Mouse (Mus musculus): Measurements from ENCODE around the gene Lrmda.
A peak's percentile ranks its signal among the peaks of the same experiment; 100 is the strongest.

Gene Lrmda

DNA sequence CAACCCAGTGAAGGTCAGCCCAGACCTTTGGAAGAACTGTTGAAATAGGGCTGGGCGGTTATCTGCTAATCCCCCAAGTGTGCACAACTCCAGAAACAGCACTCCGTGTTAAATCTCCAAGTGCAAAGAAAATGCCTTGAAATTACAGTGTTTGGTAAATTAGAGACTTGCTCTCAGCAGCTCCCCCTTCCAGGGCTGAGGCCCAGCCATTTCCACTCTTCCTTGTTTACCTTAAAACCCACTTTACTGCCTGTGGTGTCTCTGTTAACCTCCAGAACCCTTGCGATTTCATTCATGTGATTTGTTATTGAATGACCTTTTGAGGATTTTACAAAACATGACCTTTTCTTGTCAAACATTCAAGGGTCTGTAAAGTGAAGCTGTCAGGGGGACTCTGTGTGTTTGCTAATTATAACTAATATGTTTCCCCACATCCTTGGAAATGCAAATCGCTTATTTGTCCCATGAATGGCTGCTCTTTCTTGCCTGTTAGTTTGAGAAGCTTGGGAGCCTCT, 136.1 kb downstream of the Lrmda start:
- no peak for DNase-seq (ENCODE audit: extremely low read depth, low read depth)

DNA sequence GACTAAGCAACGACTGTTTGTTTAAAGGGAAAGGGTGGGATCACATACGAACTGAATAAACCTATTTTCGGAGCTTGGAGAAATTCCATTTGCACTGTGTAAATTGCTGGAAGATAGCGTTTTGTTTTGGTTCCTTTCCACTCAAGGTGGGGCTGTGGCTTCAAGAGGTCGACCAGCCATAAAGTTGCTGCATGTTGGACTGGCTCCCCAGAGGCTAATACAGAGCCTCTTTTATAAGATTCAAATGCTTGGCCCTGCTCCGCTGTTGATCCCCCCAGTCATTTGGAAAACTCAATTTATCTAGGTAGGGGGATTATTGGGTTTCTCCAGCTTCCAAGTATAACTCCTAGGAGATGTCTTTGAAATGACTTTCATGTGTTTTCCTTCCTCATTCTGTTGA, 137.5 kb downstream of the Lrmda start:
- no peak for DNase-seq (ENCODE audit: extremely low read depth, low read depth)

DNA sequence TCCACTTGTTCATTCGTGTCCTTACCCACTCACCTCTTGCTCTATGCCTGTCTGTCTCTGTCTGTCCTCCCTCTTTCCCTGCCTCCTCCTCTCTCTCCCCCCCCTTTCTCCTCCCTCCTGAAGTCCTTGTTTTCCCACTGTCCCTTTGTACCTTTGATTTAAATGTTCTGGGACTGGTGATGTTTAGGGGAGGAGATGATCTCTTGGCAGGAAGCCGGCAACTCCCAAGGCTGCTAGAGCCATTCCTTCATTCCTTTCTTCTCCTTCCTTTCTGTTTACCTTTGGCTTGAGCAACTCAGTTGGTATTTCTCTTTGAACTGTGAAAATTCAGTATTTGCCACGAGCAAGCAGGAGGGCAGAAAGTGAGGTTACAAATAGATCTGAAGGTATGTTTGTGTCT, 141.9 kb downstream of the Lrmda start:
- no peak for DNase-seq (ENCODE audit: extremely low read depth, low read depth)

DNA sequence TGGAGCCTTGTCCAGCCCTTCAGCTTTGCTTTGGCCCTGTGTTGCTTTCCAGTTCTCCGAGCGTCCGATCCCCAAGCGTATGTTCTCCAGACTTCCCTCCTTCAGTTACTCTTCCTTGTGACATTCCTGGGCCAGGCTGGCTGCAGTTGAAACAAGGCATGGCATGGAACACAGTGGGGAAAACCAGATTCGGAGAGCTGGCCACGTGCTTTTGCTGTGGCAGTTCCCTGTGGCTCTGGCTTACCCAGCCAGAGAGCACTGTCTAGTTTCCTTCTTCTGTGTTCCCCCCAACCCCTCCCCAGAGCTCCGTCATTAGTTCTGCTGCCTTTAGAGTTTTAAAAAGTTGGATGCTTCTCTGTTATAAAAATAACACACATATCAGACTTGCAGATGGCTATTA, 147.8 kb downstream of the Lrmda start:
- DNase-seq (ENCODE audit: extremely low read depth, low read depth): no peak

DNA sequence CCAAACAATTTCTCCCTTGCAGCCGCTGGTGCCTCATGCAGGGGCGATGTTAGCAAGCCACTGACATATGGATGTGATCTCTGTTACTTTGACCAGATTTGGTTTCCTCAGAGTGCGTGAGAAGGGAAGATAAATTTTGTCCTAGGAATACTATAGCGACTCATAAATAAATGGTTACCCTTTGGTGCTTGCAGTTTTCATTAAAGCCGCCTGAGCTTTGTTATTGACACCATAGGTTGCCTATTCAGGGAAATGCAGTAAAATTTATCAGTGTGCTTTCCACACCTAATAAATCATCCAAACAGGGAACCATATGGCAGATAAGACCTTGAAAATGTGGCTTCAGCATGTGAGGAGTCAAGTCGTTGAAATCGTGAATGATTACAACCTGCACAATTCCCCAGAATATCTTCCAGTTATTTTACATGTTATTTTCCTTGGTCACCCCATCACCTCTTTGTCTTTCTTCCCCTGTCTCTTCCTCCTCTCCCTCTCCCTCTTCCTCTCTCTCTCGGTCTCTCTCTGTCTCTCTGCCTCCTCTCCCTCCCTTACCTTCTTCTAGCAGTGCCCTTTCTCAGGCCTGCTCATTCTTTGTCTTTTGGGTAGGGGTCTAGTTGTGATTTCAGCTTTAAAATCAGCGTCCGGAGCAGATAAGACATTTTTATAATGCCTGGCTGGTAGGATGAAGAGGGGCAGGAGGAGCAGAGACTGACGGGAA, 148.7 kb downstream of the Lrmda start:
- no peak for DNase-seq (ENCODE audit: extremely low read depth, low read depth)

DNA sequence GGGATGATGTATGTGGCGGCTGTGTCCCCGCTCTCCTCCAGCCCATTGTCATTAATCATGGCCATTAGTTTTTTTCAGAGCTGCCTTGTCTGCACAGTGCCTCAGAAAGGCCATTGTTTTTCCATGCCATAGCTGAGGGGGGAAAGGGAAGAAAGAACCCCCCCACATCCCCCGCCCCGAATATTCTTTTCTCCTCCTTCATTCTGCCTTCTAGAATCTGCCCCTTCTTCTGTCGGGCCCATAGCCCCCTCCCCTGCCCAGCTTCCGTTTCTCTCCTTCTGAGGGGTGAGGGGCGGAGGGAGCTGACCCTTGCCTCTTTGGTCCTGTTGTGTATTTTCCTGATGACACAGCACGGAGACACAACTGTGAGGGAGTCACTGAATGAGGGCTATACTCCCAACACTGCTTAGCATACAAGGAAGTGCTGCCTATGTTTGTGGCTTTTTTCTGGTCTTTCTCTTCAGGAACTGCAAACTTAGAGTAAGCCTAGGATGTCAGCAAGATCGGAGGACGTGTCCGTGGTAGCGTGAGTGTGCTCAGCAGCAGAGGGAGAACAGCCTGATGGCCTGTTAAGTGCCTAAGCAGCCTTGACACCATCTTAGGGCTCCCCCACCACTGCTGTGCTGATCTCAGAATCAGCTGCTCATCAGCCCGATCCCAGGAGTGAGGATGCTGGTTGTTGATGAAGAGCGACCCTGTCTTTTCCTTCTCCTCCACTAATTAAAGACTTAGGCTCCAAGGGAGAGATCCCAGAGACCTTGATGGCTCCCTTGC, 149.5 kb downstream of the Lrmda start:
- no peak for DNase-seq (ENCODE audit: extremely low read depth, low read depth)

DNA sequence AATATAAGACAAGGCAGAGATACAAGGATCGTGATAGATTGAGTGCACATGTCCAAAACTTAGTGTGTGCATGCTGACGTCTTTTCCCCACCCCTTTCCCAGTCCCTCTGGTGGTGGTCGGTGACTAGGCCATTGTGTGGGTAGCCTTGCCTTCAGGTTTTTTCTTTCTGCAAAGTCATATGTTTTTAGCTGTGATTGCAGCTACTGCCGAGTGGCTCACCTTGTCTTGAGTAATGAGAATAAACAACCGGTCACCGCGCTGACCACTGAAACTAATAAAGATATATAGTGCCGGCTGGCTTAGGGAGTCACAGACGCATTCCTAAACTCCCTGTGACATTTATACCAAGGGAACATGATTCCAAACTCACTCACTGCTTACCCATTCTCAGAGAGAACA, 155.2 kb downstream of the Lrmda start:
- no peak for DNase-seq (ENCODE audit: extremely low read depth, low read depth)

DNA sequence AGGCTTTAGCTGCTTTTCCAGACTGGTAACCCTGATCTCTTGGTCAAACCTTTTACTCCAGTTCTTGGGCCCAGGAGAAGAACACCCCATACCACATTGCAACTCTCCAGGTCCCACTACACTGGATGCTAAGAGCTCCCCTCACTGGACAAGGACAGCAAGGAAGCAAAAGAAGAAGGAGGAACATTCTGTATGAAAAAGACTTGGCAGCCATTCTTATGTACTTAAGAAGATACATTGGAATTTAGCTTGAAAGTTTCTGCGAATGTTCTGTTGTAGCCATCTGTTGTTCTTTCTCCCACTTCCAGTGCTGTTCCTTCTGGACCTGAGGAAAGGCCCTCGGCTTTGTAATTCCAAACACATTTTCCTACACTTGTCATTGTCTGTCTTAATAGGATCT, 160.2 kb downstream of the Lrmda start:
- DNase-seq (ENCODE audit: extremely low read depth, low read depth): no peak

DNA sequence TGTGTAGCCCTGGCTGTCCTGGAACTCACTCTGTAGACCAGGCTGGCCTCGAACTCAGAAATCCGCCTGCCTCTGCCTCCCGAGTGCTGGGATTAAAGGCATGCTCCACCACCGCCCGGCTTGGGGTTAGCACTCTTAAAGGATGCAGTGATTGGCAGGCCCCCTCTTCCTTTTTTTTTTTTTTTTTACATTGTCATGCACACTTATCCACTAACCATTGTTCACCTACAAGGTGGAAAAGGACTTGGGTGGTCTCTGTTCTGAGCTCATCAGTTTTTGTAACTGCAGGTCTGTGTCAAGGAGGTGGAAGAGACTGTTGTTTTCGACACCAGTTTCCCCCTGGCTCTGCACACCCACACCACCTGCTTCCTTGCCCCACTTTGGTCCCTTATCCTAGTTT, 162.0 kb downstream of the Lrmda start:
- DNase-seq (ENCODE audit: extremely low read depth, low read depth): no peak

DNA sequence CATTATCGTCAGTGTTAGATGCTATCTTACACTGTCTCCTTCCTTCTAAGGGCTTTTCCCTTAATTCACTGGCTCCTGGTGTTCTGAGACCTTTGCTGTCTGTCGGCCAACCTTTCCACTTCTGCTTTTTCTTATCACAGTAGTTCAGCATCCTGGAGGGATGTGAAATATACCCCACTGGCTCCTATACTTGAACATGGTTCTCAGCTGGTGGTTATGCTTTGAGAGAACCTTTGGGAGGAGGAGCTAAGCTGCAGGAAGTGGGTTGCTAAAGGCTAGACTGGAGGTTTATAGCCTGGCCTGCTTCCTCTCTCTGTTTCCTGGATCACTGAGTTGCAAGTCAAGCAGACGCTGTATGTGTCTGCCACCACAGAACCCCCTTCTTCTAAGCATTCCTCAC, 163.7 kb downstream of the Lrmda start:
- peak; percentile 89 for DNase-seq (ENCODE audit: extremely low read depth, low read depth)

DNA sequence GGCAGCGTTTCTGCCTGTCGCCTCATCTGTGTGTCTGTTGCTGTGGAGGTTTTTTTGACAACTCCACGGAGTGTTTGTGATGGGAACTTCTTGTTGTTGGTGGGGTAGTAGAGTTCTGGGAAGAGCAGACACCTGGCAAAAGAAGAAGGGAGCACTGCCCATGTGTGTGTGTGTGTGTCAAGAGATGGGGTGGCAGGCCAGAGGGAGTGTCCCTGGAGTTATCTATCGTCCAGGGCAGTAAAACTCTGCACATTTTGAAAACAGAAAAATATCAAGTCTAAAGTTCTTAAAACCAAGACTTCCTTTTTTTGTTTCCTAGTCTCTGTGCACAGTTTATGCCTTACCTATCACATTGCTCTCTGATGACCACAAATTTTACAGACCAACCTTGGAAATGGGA, 165.9 kb downstream of the Lrmda start:
- peak; percentile 33 for DNase-seq (ENCODE audit: extremely low read depth, low read depth)

DNA sequence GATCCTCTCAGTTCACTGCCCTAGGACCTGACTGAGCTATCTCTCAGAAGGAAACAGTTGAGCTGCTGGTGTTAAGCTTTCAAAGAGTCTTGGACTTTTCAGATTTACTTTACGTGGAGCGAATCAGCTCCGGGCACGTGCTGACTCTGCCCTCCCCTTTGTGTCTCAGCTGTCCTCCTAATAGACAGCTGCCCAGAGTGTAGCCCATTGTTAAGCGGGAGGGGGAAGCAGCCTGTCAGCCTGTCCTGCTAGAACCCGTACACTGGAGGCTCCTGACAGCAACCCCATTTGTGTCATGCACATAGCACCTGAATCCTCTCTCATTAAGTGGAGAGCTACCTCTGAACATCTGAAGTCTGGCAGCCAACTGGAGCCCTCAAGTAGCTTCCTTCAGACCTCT, 170.6 kb downstream of the Lrmda start:
- no peak for DNase-seq (ENCODE audit: extremely low read depth, low read depth)

DNA sequence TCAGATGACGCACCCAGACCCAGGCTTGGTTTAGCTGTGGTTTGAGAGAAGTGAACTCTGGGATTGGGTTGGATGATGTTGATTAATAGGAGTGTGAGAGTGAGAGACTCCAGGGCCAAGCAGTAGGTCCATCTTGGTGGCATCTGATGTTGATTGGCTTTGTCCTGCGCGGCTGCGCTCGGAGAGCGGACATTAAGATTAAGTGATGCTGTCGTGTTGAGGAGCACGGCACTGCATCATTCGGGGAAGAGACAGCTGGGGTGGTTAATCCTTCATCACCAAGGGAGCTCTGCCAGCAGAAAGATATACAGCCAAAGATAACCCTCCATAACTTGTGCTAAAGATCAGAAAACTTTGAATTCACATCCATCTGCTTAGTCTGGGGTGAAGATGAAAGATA, 172.7 kb downstream of the Lrmda start:
- DNase-seq (ENCODE audit: extremely low read depth, low read depth): no peak

DNA sequence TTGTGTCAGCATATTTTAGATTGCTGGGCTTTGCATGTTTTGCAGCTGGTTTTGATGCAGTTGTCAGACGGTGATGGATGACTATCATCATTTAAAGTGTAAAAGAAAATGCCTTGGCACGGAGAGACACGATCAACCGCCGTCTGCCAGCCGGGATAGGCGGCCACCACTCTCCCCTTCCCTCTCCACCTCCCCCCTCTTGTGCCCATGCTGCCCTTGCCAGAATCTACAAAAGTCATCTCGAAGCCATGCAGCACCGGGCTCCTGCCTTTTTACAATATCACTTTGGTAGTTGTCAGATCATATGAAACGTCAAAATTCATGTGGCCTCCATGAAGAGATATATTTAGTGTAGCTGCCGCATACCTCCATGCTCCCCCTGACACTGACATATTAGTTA, 178.5 kb downstream of the Lrmda start:
- DNase-seq (ENCODE audit: extremely low read depth, low read depth): no peak

DNA sequence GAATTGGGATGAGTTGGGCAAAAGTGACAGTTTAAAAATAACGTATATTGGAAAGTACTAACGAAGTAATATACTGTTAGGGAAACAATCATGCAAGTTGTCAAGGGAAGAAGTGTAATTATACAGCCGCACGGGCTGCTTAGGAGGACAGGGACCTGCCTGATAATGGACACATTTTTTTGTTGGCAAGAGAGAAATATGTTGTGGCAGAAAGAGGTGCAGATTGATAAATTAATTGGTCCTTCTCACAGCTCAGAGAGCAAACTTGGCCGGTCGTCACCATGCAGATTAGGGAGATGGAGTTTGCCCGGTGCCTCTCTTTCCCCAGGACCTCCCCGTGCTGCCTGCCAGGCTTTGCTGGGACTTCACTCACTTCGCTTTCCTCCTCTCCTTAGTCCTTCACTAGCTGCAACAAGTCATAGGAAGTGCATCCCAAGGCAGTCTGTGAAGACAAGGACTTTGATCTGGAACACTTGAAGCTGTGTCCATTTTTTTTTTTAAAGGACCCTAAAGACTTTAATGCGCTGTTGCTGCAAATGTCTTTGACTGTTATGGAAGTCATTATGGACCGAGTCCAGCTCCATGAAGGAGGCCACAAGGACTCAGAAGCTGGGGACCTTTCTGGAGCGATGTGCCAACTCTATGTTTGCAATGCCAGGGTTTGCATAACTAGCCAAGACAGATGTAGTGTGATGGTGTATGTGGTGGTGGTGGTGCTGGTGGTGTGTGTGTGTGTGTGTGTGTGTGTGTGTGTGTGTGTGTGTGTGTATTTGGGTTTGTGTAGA, 179.3 kb downstream of the Lrmda start:
- DNase-seq (ENCODE audit: extremely low read depth, low read depth): no peak

DNA sequence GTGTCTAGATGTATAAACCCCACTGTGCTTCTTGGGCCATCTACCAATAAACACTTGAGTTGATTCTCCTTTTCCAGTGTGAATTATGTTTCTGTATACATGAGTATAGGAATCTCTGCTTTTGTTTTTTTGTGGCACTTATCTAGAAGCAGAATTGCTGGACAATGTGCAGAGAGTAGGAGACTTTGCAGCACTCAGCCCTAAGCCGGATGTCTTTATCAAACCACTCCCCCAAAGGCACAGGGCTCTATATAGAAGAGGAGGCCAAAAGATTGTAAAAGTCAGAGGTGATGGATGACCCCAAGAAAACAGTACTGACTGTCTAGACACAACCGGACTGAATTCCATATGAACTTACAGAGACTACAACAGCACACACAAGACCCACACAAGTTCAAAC, 182.2 kb downstream of the Lrmda start:
- DNase-seq (ENCODE audit: extremely low read depth, low read depth): no peak

DNA sequence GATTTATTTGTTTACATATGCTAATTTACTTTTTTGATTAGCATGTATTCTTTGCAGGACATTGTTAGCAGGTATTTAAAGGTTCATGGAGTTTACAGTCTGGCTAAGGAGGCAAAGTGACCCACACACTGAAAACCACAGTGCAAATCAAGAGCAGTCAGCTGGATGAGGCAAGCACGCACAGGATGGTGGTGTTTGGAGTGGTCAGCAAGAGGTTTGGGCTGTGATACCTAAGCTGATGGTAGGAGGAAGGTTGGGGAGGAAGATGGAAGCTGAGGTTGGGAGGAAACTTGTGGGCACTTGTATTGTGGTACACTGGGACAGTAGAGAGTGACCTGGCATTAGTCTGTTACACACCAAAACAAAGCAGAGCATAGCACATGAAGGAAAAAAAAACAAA, 191.1 kb downstream of the Lrmda start:
- no peak for DNase-seq (ENCODE audit: extremely low read depth, low read depth)

DNA sequence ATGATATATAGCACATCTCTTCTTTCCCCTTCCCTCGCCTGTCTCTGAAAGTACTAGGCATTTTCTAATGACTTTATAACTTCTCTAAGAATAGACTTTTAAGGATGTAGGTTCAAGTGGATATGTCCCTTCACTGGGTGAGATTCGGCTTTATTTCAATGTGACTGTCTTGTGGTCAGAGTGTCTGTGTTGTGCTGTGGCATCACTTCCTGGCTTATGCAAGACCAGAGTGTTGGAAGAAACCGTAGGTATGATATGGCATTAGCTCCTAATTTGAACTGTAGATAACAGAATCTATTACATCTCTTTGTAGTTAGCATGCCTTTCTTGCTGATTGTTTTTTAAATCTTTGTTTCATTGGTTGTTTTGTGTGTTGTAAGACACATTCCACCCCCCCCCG, 198.7 kb downstream of the Lrmda start:
- DNase-seq (ENCODE audit: extremely low read depth, low read depth): no peak

DNA sequence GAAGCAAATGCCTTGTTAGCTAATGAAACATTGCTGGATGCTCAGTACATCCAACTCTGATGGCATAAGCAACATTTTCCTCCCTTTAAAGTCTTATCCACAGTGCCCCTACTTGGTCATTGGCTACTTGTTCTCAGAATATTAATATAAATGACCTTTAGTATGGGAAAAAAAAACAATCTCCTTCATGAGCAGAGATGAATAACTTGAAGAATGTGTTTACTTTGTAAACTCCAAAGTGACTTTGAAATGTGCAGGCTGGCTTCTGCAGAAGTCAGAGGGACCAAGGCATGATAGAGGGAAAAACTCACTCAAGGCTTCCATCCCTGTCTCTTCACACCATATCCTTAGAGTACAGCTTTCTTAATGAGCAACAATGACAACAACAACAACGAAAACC, 202.5 kb downstream of the Lrmda start:
- DNase-seq (ENCODE audit: extremely low read depth, low read depth): no peak

DNA sequence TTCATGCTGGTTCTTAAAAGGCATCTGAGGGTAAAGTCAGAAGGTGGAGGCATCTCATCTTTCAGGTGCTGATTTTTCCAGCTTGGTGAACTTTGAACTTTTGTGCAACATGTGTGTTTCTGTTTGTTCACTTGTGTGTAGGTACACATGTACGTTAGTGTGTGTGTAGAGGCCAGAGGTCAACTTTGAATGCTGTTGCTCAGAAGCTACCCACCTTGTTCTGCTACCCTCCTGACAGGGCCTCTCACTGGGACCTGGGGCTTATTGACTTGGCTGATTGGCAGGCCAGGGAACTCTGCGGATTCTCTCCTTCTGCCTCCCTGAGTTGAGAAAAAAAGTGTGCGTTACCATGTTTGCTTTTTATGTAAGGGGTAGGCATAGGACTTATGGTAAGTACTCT, 203.1 kb downstream of the Lrmda start:
- no peak for DNase-seq (ENCODE audit: extremely low read depth, low read depth)

DNA sequence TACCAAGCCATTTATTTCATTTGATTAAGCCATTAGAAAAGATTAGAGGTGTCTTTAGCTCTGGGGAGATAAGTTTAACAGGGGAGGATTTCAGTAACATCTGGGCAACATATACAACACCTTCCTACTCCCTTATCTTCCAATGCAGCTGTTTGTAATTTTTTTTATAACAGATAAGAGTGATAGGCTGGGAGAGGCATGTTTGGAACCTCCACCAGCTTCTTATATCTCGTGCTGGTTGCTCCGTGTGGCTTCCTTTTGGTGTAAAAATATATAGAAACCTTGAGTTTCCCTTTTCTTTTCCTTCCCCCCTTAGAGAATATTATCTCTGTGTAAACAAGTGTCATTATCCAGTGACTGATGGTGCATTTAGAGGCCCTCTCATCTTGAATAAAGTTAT, 206.7 kb downstream of the Lrmda start:
- peak; percentile 28 for DNase-seq (ENCODE audit: extremely low read depth, low read depth)
